Mouse (Mus musculus) erythroblast, adult 5-6 weeks (primary cell): ENCODE measurements around the gene Pon2. TPM values are rescaled to one million over a fixed set of nuclear protein-coding genes. Genes with fewer than 3 reads are reported as not detected.

ENCODE experiments used
- ATAC-seq: replicated peaks from 2 replicates; pipeline ENCODE4 v1.8.0; 2016; ENCODE audit warnings: moderate number of reproducible peaks, mild to moderate bottlenecking, moderate TSS enrichment, inconsistent platforms; ENCODE audit not compliant: poor library complexity, low FRiP score, severe bottlenecking
- total RNA-seq, 2 experiments: library from RNA; stranded (forward) in 1 of 2; stranded (reverse) in 1 of 2; fragments of 150-400 nt in 1 of 2; fragments of 200-764, 138-1000 nt in 1 of 2; gene quantifications; 2 replicates each; pipeline versions ENCODE4 v1.2.3 to v1.2.4; 2015 to 2017; ENCODE audit warnings: low replicate concordance in 2 of 2

The Pon2 gene
- total RNA-seq, 2 experiments from 2014 or later, result 45.8 to 57.6 TPM

- ATAC-seq, result no peak
Observed at GRCm38 (mm10) chr6:5294659-5295449, 3.4 kb downstream of the Pon2 start.

GRCm38 (mm10) chr6:5292841-5293240 is 5.4 kb downstream of the Pon2 start:
- no peak for ATAC-seq

- ATAC-seq, result peak; percentile 58
Observed at GRCm38 (mm10) chr6:5291450-5291849, 6.8 kb downstream of the Pon2 start.

- ATAC-seq, result peak; percentile 33; the same call in 1 of the 2 replicates
Observed at GRCm38 (mm10) chr6:5287919-5288318, 10.3 kb downstream of the Pon2 start.

GRCm38 (mm10) chr6:5287392-5287791 is 10.9 kb downstream of the Pon2 start:
- ATAC-seq, result peak; percentile 81

GRCm38 (mm10) chr6:5282418-5282817 is 15.8 kb downstream of the Pon2 start:
- no peak for ATAC-seq

GRCm38 (mm10) chr6:5280576-5281305 is 17.5 kb downstream of the Pon2 start:
- ATAC-seq, result no peak

- no peak for ATAC-seq
Observed at GRCm38 (mm10) chr6:5277972-5278371, 20.3 kb downstream of the Pon2 start.

GRCm38 (mm10) chr6:5269641-5270040 is 28.6 kb downstream of the Pon2 start:
- no peak for ATAC-seq

GRCm38 (mm10) chr6:5264793-5265192 is 33.5 kb downstream of the Pon2 start:
- ATAC-seq, result no peak

- ATAC-seq, result peak; percentile 33; the same call in 1 of the 2 replicates
Observed at GRCm38 (mm10) chr6:5263250-5263999, 34.8 kb downstream of the Pon2 start.

- ATAC-seq, result no peak
Observed at GRCm38 (mm10) chr6:5262322-5263249, 35.7 kb downstream of the Pon2 start.

GRCm38 (mm10) chr6:5255722-5256451 is 42.4 kb downstream of the Pon2 start, which contains the start of gene Pon3:
TSS of gene Pon3 (minus strand) at chr6:5256286.
- peak; percentile 99 for ATAC-seq

GRCm38 (mm10) chr6:5255291-5255690 is 43.0 kb downstream of the Pon2 start:
- ATAC-seq, result no peak

- no peak for ATAC-seq
Observed at GRCm38 (mm10) chr6:5254869-5255268, 43.4 kb downstream of the Pon2 start.

GRCm38 (mm10) chr6:5245926-5246325 is 52.3 kb downstream of the Pon2 start:
- ATAC-seq, result no peak

GRCm38 (mm10) chr6:5238799-5239198 is 59.5 kb downstream of the Pon2 start:
- no peak for ATAC-seq

GRCm38 (mm10) chr6:5237510-5237909 is 60.7 kb downstream of the Pon2 start:
- no peak for ATAC-seq
